Mouse (Mus musculus): ENCODE measurements at regions not wholly inside any gene's neighbourhood (a gene's known extent, or its start where the extent isn't known, plus 50 kb on each side); places are given as distances from the start of the nearest gene placed in this dataset.
"Not testable (repeated sequence)": the region's sequence is repeated elsewhere in the genome, so short reads cannot be mapped to it uniquely, and the experiment has no call there.

GRCm38 (mm10) chr2:11044727-11045274 lies 127.1 kb upstream of the Prkcq start:
- DNase-seq, result no peak
- Histone ChIP-seq H3K4me3 (replicated peaks; ENCODE audit: insufficient read depth, low read depth, low read length) (no peak overlapping the region), H3K27me3 (ENCODE audit: control insufficient read depth, insufficient read depth, low read length) (no peaks in the 10 kb centered on the region), H3K4me1 (ENCODE audit: control insufficient read depth, insufficient read depth, low read length) (no peaks in the 10 kb centered on the region), H3K27ac (ENCODE audit: insufficient read depth, low read length) (no peak overlapping the region)
- WGBS, result 78% methylated on average over 3 of the region's 3 CpGs
- no peak for TF ChIP-seq CTCF (IDR thresholded peaks at IDR 0.05; ENCODE audit: borderline replicate concordance, insufficient read depth, low read depth, low read length)
- TF ChIP-seq POLR2A (IDR thresholded peaks at IDR 0.05; ENCODE audit: borderline replicate concordance, insufficient read depth, low read length), result no peak

- DNase-seq, result no peak
- no peak overlapping the region for H3K27ac ChIP-seq (ENCODE audit: insufficient read depth, low read length)
- H3K4me3 ChIP-seq (replicated peaks; ENCODE audit: insufficient read depth, low read depth, low read length), result no peak overlapping the region
- no peaks in the 10 kb centered on the region for H3K27me3 ChIP-seq (ENCODE audit: control insufficient read depth, insufficient read depth, low read length)
- WGBS, result 38% methylated on average over 7 of the region's 7 CpGs
- no peaks in the 10 kb centered on the region for H3K4me1 ChIP-seq (ENCODE audit: control insufficient read depth, insufficient read depth, low read length)
- no peak for TF ChIP-seq CTCF (IDR thresholded peaks at IDR 0.05; ENCODE audit: borderline replicate concordance, insufficient read depth, low read depth, low read length)
- no peak for TF ChIP-seq POLR2A (IDR thresholded peaks at IDR 0.05; ENCODE audit: borderline replicate concordance, insufficient read depth, low read length)
These were observed 120.3 kb upstream of the Prkcq start for GRCm38 (mm10) chr2:11051621-11052020.

GRCm38 (mm10) chr2:11059731-11060425 lies 112.0 kb upstream of the Prkcq start:
- WGBS, result 20% methylated on average over 9 of the region's 9 CpGs
- H3K4me1 ChIP-seq (ENCODE audit: control insufficient read depth, insufficient read depth, low read length), result no peaks in the 10 kb centered on the region
- TF ChIP-seq CTCF (IDR thresholded peaks at IDR 0.05; ENCODE audit: borderline replicate concordance, insufficient read depth, low read depth, low read length), result peak; percentile 71; the same call in 1 of the 2 replicates
- no peak for TF ChIP-seq POLR2A (IDR thresholded peaks at IDR 0.05; ENCODE audit: borderline replicate concordance, insufficient read depth, low read length)
- H3K27ac ChIP-seq (ENCODE audit: insufficient read depth, low read length), result no peak overlapping the region
- peak; percentile 33 to 36 for DNase-seq
- no peaks in the 10 kb centered on the region for H3K27me3 ChIP-seq (ENCODE audit: control insufficient read depth, insufficient read depth, low read length)
- no peak overlapping the region for H3K4me3 ChIP-seq (replicated peaks; ENCODE audit: insufficient read depth, low read depth, low read length)

GRCm38 (mm10) chr2:11067384-11067783 lies 104.5 kb upstream of the Prkcq start:
- Histone ChIP-seq H3K27ac (ENCODE audit: insufficient read depth, low read length) (no peak overlapping the region), H3K4me3 (replicated peaks; ENCODE audit: insufficient read depth, low read depth, low read length) (no peak overlapping the region), H3K27me3 (ENCODE audit: control insufficient read depth, insufficient read depth, low read length) (no peaks in the 10 kb centered on the region), H3K4me1 (ENCODE audit: control insufficient read depth, insufficient read depth, low read length) (no peaks in the 10 kb centered on the region)
- TF ChIP-seq CTCF (IDR thresholded peaks at IDR 0.05; ENCODE audit: borderline replicate concordance, insufficient read depth, low read depth, low read length), result no peak
- no peak for TF ChIP-seq POLR2A (IDR thresholded peaks at IDR 0.05; ENCODE audit: borderline replicate concordance, insufficient read depth, low read length)
- WGBS, result 44% methylated on average over 4 of the region's 4 CpGs
- DNase-seq, result no peak

- 75% methylated on average over 3 of the region's 3 CpGs for WGBS
- H3K27ac ChIP-seq (ENCODE audit: insufficient read depth, low read length), result no peak overlapping the region
- H3K27me3 ChIP-seq (ENCODE audit: control insufficient read depth, insufficient read depth, low read length), result no peaks in the 10 kb centered on the region
- no peak for TF ChIP-seq CTCF (IDR thresholded peaks at IDR 0.05; ENCODE audit: borderline replicate concordance, insufficient read depth, low read depth, low read length)
- TF ChIP-seq POLR2A (IDR thresholded peaks at IDR 0.05; ENCODE audit: borderline replicate concordance, insufficient read depth, low read length), result no peak
- H3K4me3 ChIP-seq (replicated peaks; ENCODE audit: insufficient read depth, low read depth, low read length), result no peak overlapping the region
- H3K4me1 ChIP-seq (ENCODE audit: control insufficient read depth, insufficient read depth, low read length), result no peaks in the 10 kb centered on the region
- no peak for DNase-seq
These were observed 88.4 kb upstream of the Prkcq start for GRCm38 (mm10) chr2:11083536-11083935.

GRCm38 (mm10) chr2:11086996-11087395 lies 84.9 kb upstream of the Prkcq start:
- Histone ChIP-seq H3K27me3 (ENCODE audit: control insufficient read depth, insufficient read depth, low read length) (no peaks in the 10 kb centered on the region), H3K4me3 (replicated peaks; ENCODE audit: insufficient read depth, low read depth, low read length) (no peak overlapping the region), H3K27ac (ENCODE audit: insufficient read depth, low read length) (no peak overlapping the region), H3K4me1 (ENCODE audit: control insufficient read depth, insufficient read depth, low read length) (no peaks in the 10 kb centered on the region)
- no peak for DNase-seq
- WGBS, result 43% methylated on average over 1 of the region's 1 CpGs
- TF ChIP-seq POLR2A (IDR thresholded peaks at IDR 0.05; ENCODE audit: borderline replicate concordance, insufficient read depth, low read length) (no peak), CTCF (IDR thresholded peaks at IDR 0.05; ENCODE audit: borderline replicate concordance, insufficient read depth, low read depth, low read length) (peak; percentile 35; the same call in 1 of the 2 replicates)

- not testable (repeated sequence) for H3K4me1 ChIP-seq (ENCODE audit: control insufficient read depth, insufficient read depth, low read length); H3K27ac ChIP-seq (ENCODE audit: insufficient read depth, low read length); H3K4me3 ChIP-seq (replicated peaks; ENCODE audit: insufficient read depth, low read depth, low read length); DNase-seq; H3K27me3 ChIP-seq (ENCODE audit: control insufficient read depth, insufficient read depth, low read length)
- WGBS, result 35% methylated on average over 34 of the region's 34 CpGs
These were observed 71.9 kb upstream of the Prkcq start for GRCm38 (mm10) chr2:11099834-11100622.

- Histone ChIP-seq H3K27me3 (ENCODE audit: control insufficient read depth, insufficient read depth, low read length) (no peaks in the 10 kb centered on the region), H3K4me3 (replicated peaks; ENCODE audit: insufficient read depth, low read depth, low read length) (no peak overlapping the region), H3K27ac (ENCODE audit: insufficient read depth, low read length) (no peak overlapping the region), H3K4me1 (ENCODE audit: control insufficient read depth, insufficient read depth, low read length) (no peaks in the 10 kb centered on the region)
- TF ChIP-seq POLR2A (IDR thresholded peaks at IDR 0.05; ENCODE audit: borderline replicate concordance, insufficient read depth, low read length) (no peak), CTCF (IDR thresholded peaks at IDR 0.05; ENCODE audit: borderline replicate concordance, insufficient read depth, low read depth, low read length) (peak; percentile 23; the same call in 1 of the 2 replicates)
- WGBS, result 39% methylated on average over 8 of the region's 8 CpGs
- peak in 1 of 2 experiments; percentile 6 for DNase-seq
These were observed 58.7 kb upstream of the Prkcq start for GRCm38 (mm10) chr2:11113191-11113590.
